Mouse (Mus musculus) thymus, adult 18-20 months (tissue): Measurements from ENCODE around the gene Ranbp9.

Experiments used
- DNase-seq, 2 experiments: peaks; one replicate each; pipeline ENCODE4 v3.0.0; 2022; ENCODE audit warnings: mixed read lengths in 2 of 2

Gene Ranbp9

GRCm38 (mm10) chr13:43360534-43360933 is 120.5 kb downstream of the Ranbp9 start:
- no peak for DNase-seq

GRCm38 (mm10) chr13:43356346-43357125 is 124.5 kb downstream of the Ranbp9 start:
- DNase-seq, result no peak

- DNase-seq, result no peak
Observed at GRCm38 (mm10) chr13:43354362-43354761, 126.7 kb downstream of the Ranbp9 start.

GRCm38 (mm10) chr13:43353356-43353755 is 127.7 kb downstream of the Ranbp9 start:
- no peak for DNase-seq
